In the genomic region with DNA sequence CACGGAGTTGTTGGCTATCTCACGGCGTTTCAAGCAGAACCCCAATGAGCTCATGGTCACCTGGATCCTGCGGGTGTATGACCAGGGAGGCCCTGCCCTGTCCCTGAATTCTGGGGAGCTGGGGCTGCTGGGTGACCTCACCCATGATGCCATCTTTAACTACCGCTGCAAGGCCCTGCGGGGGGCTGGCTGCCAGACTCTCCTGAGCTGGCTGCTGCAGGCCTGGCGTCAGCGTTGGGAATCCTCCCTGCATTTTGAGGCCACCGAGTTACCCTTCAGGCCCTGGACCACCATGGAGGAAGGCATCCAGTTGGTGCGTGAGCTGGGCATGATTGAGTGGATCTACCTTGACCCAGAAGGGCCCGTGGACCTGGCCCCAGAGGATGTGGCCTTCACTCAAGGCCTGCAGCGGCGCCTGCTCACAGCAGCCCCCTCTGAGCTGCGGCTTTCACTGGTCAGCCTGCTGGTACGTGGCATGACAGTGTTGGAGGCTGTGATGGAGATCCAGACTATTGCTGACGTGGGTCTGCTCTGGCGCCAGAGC, we compare ENCODE assay signal across 19 mouse cellular contexts. TPM values are rescaled to one million over a fixed set of nuclear protein-coding genes. Genes with fewer than 3 reads are reported as not detected.
"Had no signal": no experiment of that assay in that cellular context is flagged by ENCODE, and none has a peak within 500 bp of the region (broad histone marks: within the 10 kb centered on the region; RNA-seq: fewer than 3 reads in every experiment).

No protein-coding gene starts in this region.

RNA-seq across cellular contexts. Expression of a gene that starts 6.4 kb away (rescaled TPM):
- total RNA-seq: layer of hippocampus, adult 2 months; layer of hippocampus, postnatal 25 days; left cerebral cortex, adult 18-20 months; left cerebral cortex, postnatal 25 days; midbrain, postnatal 0 days had no signal
- polyA plus RNA-seq: kidney, postnatal 0 days; large intestine, adult 2 months; liver, embryonic 12.5 days; lung, embryonic 15.5 days; midbrain, embryonic 10.5 days; midbrain, embryonic 14.5 days; midbrain, postnatal 0 days; neural tube, embryonic 12.5 days; small intestine, adult 2 months; spleen, adult 2 months had no signal

RNA-seq across cellular contexts. Expression of a gene that starts 10.4 kb away (rescaled TPM):
- total RNA-seq: layer of hippocampus, adult 2 months; layer of hippocampus, postnatal 25 days; left cerebral cortex, adult 18-20 months; left cerebral cortex, postnatal 25 days; midbrain, postnatal 0 days had no signal
- polyA plus RNA-seq: kidney, postnatal 0 days; large intestine, adult 2 months; limb, embryonic 10.5 days; liver, embryonic 12.5 days; liver, embryonic 15.5 days; lung, embryonic 15.5 days; midbrain, embryonic 10.5 days; midbrain, embryonic 14.5 days; midbrain, postnatal 0 days; neural tube, embryonic 12.5 days; neural tube, embryonic 15.5 days; small intestine, adult 2 months; spleen, adult 2 months; stomach, embryonic 16.5 days had no signal

RNA-seq across cellular contexts. Expression of a gene that starts 14.8 kb away (rescaled TPM):
- total RNA-seq: layer of hippocampus, adult 2 months; layer of hippocampus, postnatal 25 days; left cerebral cortex, adult 18-20 months; left cerebral cortex, postnatal 25 days; midbrain, postnatal 0 days had no signal
- polyA plus RNA-seq: kidney, postnatal 0 days; limb, embryonic 10.5 days; liver, embryonic 15.5 days; lung, embryonic 15.5 days; midbrain, embryonic 14.5 days; midbrain, postnatal 0 days; neural tube, embryonic 12.5 days; neural tube, embryonic 15.5 days; small intestine, adult 2 months; spleen, adult 2 months; thymus, adult 2 months had no signal
